Mouse (Mus musculus): ENCODE data around the gene Gm20388. TPM values are rescaled to one million over a fixed set of nuclear protein-coding genes. Genes with fewer than 3 reads are reported as not detected.
"Not testable (repeated sequence)": the region's sequence is repeated elsewhere in the genome, so short reads cannot be mapped to it uniquely, and the experiment has no call there.

The Gm20388 gene
- total RNA-seq, 1 experiment from 2014 or later = 3.6 TPM

DNA sequence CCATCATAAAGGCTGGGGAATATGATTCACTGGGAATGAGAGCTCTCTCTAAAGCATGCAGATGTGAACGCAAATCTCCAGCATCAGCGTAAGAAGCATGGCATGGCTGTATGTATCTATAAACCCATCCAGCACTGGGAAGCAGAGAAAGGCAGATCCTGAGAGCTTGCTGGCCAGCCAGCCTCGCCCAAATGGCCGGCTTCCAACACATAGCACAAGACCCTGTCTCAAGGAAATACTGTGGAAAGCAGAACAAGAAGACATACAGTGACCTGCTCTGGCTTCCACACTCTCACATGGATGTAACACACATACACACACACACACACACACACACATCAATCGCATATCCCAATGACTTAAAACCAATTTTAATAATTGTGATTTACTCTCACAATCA is 4252.6 kb downstream of the Gm20388 start:
- no peak for DNase-seq

GRCm38 (mm10) chr8:124169749-124170148 is 4259.1 kb downstream of the Gm20388 start:
- DNase-seq = no peak

GRCm38 (mm10) chr8:124170671-124171070 is 4260.0 kb downstream of the Gm20388 start:
- DNase-seq = no peak

- DNase-seq = no peak
Measured at GRCm38 (mm10) chr8:124171557-124172528, 4261.2 kb downstream of the Gm20388 start.

- no peak for DNase-seq
Measured at GRCm38 (mm10) chr8:124173688-124174087, 4263.0 kb downstream of the Gm20388 start.

GRCm38 (mm10) chr8:124176133-124176532 is 4265.5 kb downstream of the Gm20388 start:
- no peak for DNase-seq

- not testable (repeated sequence) for DNase-seq
Measured at GRCm38 (mm10) chr8:124177092-124177491, 4266.5 kb downstream of the Gm20388 start.

DNA sequence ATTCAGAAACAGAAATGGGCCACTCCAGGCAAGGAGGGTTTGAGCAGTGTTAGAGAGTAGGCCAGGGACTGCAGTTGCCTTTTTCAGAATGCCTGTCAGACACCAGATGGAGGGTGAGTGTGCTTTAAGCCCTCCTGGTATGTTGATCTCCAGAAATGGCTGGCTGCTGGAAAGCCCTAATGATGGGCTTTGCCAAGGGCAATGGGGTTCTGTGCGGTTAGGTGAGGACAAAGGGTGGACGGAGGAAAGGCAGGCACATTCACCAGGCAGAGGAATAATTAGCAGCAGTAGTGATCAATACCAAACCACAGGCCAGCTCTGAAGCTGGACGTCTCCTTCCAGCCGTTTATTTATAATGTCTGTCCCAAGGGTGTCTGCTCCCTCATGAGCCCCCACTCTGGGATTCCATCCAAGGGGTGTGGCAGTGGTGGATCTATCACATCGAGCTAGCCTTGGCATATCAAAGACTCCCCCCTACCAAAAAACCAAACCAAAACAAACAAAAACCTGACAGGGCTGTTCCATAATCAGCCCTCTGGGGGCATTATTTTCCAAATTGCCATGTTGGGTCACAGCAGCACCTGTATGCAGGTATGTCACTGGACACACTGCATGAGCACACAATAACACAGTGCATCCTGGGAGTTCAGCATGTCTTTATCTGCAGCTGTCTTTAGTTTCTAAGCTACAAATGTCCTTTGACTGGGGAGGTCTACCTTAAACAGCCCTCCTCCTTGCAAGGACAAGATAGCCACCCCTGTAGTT is 4270.2 kb downstream of the Gm20388 start:
- no peak for DNase-seq

GRCm38 (mm10) chr8:124181751-124182150 is 4271.1 kb downstream of the Gm20388 start:
- DNase-seq = no peak

DNA sequence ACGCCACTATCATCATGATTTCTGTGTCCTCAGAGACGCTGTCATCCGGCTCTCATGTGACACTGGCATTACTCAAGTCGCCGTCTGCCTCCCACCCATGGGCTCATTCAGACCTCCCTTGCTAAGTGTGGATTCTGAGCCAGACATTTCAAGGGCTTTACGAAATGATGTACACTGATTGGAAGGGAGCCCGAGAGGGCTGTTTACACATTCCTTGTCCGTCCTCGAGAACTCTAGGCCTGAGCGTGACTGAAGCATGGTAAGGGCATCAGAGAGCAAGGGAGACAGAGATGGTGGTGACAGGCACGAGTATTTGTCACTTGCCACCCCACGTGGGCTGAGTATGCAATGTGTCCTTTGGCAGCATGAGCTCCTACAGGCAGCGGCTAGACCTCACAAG is 4271.6 kb downstream of the Gm20388 start:
- DNase-seq = peak; percentile 52

GRCm38 (mm10) chr8:124184078-124184477 is 4273.4 kb downstream of the Gm20388 start:
- no peak for DNase-seq

DNA sequence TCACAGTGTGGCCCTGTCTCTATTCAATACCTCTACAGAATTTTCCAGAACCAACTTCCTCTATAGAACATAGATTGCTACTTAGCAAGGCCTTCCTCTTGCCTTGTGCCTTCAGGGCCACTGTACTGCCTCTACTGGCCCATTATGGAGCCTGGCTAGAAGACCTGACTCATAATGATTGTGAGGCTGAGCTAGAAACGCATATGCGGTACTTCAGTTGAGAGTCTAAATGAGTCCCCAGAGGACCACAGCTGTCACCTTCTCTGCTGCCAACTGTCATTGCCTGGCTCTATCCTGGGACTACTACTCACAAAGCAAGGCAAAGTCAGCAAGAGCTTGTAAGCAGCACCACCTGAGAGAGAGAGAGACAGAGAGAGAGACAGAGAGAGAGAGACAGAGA is 4273.9 kb downstream of the Gm20388 start:
- no peak for DNase-seq

GRCm38 (mm10) chr8:124185081-124185480 is 4274.4 kb downstream of the Gm20388 start:
- no peak for DNase-seq

GRCm38 (mm10) chr8:124190388-124190787 is 4279.7 kb downstream of the Gm20388 start:
- DNase-seq = no peak

- DNase-seq = no peak
Measured at GRCm38 (mm10) chr8:124192242-124192641, 4281.6 kb downstream of the Gm20388 start.

- peak; percentile 70 for DNase-seq
Measured at GRCm38 (mm10) chr8:124192976-124193375, 4282.3 kb downstream of the Gm20388 start.

DNA sequence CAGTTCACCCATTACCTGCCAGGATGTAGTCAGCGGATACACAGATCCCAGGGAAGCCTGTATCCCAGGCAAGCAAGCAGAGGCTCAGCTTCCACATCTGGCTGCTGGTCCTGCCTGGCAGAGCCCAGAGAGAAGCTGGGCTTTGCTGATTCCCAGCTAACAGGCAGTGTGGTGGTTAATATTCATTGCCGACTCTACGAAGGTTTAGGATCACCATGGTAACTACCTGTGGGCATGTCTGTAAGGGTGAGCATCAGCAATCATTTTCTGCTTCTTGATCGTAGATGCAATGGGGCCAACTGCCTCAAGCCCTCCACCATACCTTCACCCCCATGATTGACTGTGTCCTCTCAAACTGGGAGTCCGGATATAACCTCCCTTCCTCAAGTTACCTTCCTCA is 4283.4 kb downstream of the Gm20388 start:
- no peak for DNase-seq

GRCm38 (mm10) chr8:124196195-124196594 is 4285.6 kb downstream of the Gm20388 start:
- DNase-seq = no peak

- no peak for DNase-seq
Measured at GRCm38 (mm10) chr8:124196797-124197196, 4286.2 kb downstream of the Gm20388 start.

- no peak for DNase-seq
Measured at GRCm38 (mm10) chr8:124198230-124198629, 4287.6 kb downstream of the Gm20388 start.

DNA sequence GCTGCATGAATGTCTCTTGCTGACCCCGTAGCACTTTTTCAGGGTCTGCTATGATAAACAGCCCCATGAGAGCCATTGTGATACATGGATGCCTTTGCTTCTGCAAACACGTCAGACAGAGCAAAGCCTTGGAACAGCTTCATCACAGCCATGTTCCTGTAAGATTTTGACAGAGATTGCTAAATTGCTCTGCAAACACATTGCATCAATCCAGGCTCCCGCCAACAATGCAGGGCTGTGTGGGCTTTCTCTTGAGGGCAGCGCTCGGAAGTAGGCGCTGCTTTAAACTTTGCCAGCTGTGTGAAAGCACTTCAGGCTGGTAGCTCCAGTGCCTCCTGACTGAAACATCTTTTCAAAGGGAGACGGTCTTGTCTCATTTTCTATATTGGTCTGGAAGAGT is 4289.8 kb downstream of the Gm20388 start:
- no peak for DNase-seq

DNA sequence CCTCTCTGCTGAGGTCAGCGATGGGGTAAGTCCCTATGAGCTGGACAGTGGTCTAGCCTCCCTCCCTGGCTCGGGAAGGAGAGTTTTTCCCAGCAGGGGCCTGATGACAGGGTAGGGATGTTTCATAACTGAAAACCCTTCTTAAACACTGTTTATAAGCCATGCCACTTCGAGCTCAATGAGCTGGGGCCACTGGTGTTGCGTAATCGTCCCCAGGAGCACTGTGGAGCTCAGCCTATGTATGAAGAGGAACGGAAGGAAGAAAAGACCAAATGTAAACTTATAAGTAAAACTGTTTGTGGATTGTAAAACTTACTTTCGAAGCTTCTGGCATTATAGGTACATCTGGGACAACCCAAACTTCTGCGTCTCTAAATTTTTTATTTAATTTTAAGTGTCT is 4291.1 kb downstream of the Gm20388 start:
- no peak for DNase-seq

DNA sequence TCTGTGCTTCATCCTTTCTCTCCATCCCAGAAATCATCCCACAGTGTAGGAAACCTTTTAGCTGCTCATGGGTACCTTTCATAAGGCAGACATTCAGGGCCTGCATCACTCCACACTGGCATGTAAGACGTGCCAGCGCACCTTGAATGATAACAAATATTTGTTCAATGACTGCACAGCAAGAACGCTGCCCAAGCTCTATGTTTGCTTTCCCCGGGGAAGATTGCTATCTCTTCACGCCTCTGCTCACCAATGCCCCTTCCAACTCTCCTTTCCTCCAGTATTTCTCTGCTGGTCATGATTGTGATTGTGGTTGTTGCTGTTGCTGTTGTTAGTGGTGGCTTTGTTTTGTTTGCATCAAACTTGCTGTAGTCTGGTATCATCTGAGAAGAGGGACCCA is 4292.3 kb downstream of the Gm20388 start:
- no peak for DNase-seq
